Mouse (Mus musculus) CH12.LX (cell line): ENCODE results near the gene Dbx2. TPM values are rescaled to one million over a fixed set of nuclear protein-coding genes. Genes with fewer than 3 reads are reported as not detected.

Experiments
- DNase-seq: peaks from one replicate; pipeline ENCODE4 v3.0.0-alpha.2; 2013; ENCODE audit errors: extremely low read depth
- H3K27ac ChIP-seq: 2 replicates; pipeline ENCODE4 v1.5.1; 2012; ENCODE audit warnings: low read depth, mild to moderate bottlenecking, control low read depth, moderate library complexity; ENCODE audit not compliant: insufficient read depth
- H3K27me3 ChIP-seq: replicated peaks from 2 replicates; pipeline ENCODE3; 2012; ENCODE audit warnings: inconsistent platforms
- H3K36me3 ChIP-seq, 2 experiments: replicated peaks in 1 of 2; 2 replicates each; pipeline versions ENCODE3 to v1.6.1; 2012; ENCODE audit warnings: inconsistent platforms in 1 of 2, low read length in 1 of 2, mild to moderate bottlenecking in 1 of 2, mixed read lengths in 1 of 2, moderate library complexity in 1 of 2; ENCODE audit not compliant: control insufficient read depth in 1 of 2, insufficient read depth in 1 of 2
- H3K4me1 ChIP-seq, 2 experiments: 2 replicates each; pipeline ENCODE4 v1.6.1; 2012; ENCODE audit warnings: inconsistent platforms in 1 of 2, moderate library complexity in 1 of 2; ENCODE audit not compliant: insufficient read depth in 2 of 2, control insufficient read depth in 1 of 2
- H3K4me2 ChIP-seq: 2 replicates; pipeline ENCODE4 v1.6.1; 2012; ENCODE audit warnings: low read depth, mild to moderate bottlenecking, control low read depth; ENCODE audit not compliant: poor library complexity, insufficient read depth, severe bottlenecking
- H3K4me3 ChIP-seq, 3 experiments: fragments of 150-350 bp in 1 of 3; sonication (generic) in 1 of 3; replicated peaks in 1 of 3; 2 replicates each; pipeline versions ENCODE3 to v1.5.1; 2011 to 2012; ENCODE audit warnings: low read depth in 2 of 3, low read length in 2 of 3, mild to moderate bottlenecking in 2 of 3, moderate library complexity in 2 of 3, control low read depth in 1 of 3, improper control_type of control experiment in 1 of 3, inconsistent platforms in 1 of 3, mixed read lengths in 1 of 3; ENCODE audit not compliant: poor library complexity in 1 of 3
- H3K79me2 ChIP-seq: replicated peaks from 2 replicates; pipeline ENCODE4 v1.6.1; 2012; ENCODE audit warnings: mild to moderate bottlenecking, moderate library complexity; ENCODE audit not compliant: control insufficient read depth, poor library complexity, insufficient read depth, severe bottlenecking; ENCODE audit errors: extremely low read depth
- H3K9ac ChIP-seq: 2 replicates; pipeline ENCODE4 v1.6.1; 2012; ENCODE audit warnings: low read depth, mild to moderate bottlenecking, control low read depth, moderate library complexity; ENCODE audit not compliant: insufficient read depth
- H3K9me3 ChIP-seq: replicated peaks from 2 replicates; pipeline ENCODE3; 2012; ENCODE audit warnings: low read length, inconsistent platforms, mixed read lengths
- CHD2 ChIP-seq: IDR thresholded peaks from 2 replicates; pipeline ENCODE4 v1.6.1; 2011; ENCODE audit warnings: low read length, improper control_type of control experiment
- CTCF ChIP-seq, 2 experiments: IDR thresholded peaks in 1 of 2; conservative IDR thresholded peaks in 1 of 2; 2 replicates each; pipeline ENCODE4 v1.5.1; 2011 to 2012; ENCODE audit warnings: low read depth in 2 of 2, low read length in 2 of 2, improper control_type of control experiment in 1 of 2, inconsistent platforms in 1 of 2, mild to moderate bottlenecking in 1 of 2, moderate library complexity in 1 of 2
- E2F4 ChIP-seq: IDR thresholded peaks from 2 replicates; pipeline ENCODE4 v1.6.1; 2011; ENCODE audit warnings: low read depth, low read length, improper control_type of control experiment; ENCODE audit not compliant: insufficient replicate concordance
- ETS1 ChIP-seq: conservative IDR thresholded peaks from 2 replicates; pipeline ENCODE4 v1.6.1; 2012; ENCODE audit warnings: low read depth, mild to moderate bottlenecking, inconsistent platforms, low read length, improper control_type of control experiment, moderate library complexity
- GABPA ChIP-seq: IDR thresholded peaks from 2 replicates; pipeline ENCODE4 v1.6.1; 2012; ENCODE audit warnings: low read depth, low read length, improper control_type of control experiment, inconsistent platforms; ENCODE audit not compliant: insufficient replicate concordance
- IRF4 ChIP-seq: IDR thresholded peaks from 2 replicates; pipeline ENCODE4 v1.6.1; 2014; ENCODE audit warnings: low read depth, mild to moderate bottlenecking, inconsistent platforms, low read length, improper control_type of control experiment
- JUND ChIP-seq: conservative IDR thresholded peaks from 2 replicates; pipeline ENCODE4 v1.6.1; 2011; ENCODE audit warnings: low read depth, low read length, improper control_type of control experiment
- MAFK ChIP-seq: IDR thresholded peaks from 2 replicates; pipeline ENCODE4 v1.6.1; 2011; ENCODE audit warnings: low read length, improper control_type of control experiment; ENCODE audit not compliant: insufficient replicate concordance
- MAX ChIP-seq: IDR thresholded peaks from 2 replicates; pipeline ENCODE4 v1.6.1; 2011; ENCODE audit warnings: low read length, improper control_type of control experiment
- MAZ ChIP-seq: IDR thresholded peaks from 2 replicates; pipeline ENCODE4 v1.6.1; 2012; ENCODE audit warnings: low read depth, mild to moderate bottlenecking, inconsistent platforms, low read length, improper control_type of control experiment, moderate library complexity
- MEF2A ChIP-seq: IDR thresholded peaks from 2 replicates; pipeline ENCODE4 v1.6.1; 2014; ENCODE audit warnings: low read depth, mild to moderate bottlenecking, inconsistent platforms, low read length, improper control_type of control experiment, borderline replicate concordance
- MXI1 ChIP-seq: IDR thresholded peaks from 2 replicates; pipeline ENCODE4 v1.6.1; 2011; ENCODE audit warnings: mild to moderate bottlenecking, low read depth, low read length, improper control_type of control experiment
- MYC ChIP-seq: IDR thresholded peaks from 2 replicates; pipeline ENCODE4 v1.6.1; 2011; ENCODE audit warnings: low read depth, mild to moderate bottlenecking, improper control_type of control experiment, low read length
- NELFE ChIP-seq: IDR thresholded peaks from 2 replicates; pipeline ENCODE4 v1.6.1; 2011; ENCODE audit warnings: low read depth, low read length, improper control_type of control experiment
- PAX5 ChIP-seq: IDR thresholded peaks from 2 replicates; pipeline ENCODE4 v1.6.1; 2012; ENCODE audit warnings: low read length, inconsistent platforms, mixed read lengths
- POLR2AphosphoS2 ChIP-seq: IDR thresholded peaks from 2 replicates; pipeline ENCODE4 v1.6.1; 2011; ENCODE audit warnings: low read depth, low read length, improper control_type of control experiment
- RCOR1 ChIP-seq: conservative IDR thresholded peaks from 2 replicates; pipeline ENCODE4 v1.6.1; 2012; ENCODE audit warnings: low read depth, mild to moderate bottlenecking, inconsistent platforms, low read length, improper control_type of control experiment
- SIN3A ChIP-seq: IDR thresholded peaks from 2 replicates; pipeline ENCODE4 v1.6.1; 2012; ENCODE audit warnings: low read length, improper control_type of control experiment, inconsistent platforms
- SMC3 ChIP-seq: IDR thresholded peaks from 2 replicates; pipeline ENCODE4 v1.6.1; 2011; ENCODE audit warnings: low read depth, low read length, improper control_type of control experiment
- UBTF ChIP-seq: IDR thresholded peaks from 2 replicates; pipeline ENCODE4 v1.6.1; 2012; ENCODE audit warnings: low read depth, mild to moderate bottlenecking, inconsistent platforms, low read length, improper control_type of control experiment, moderate library complexity
- USF1 ChIP-seq: IDR thresholded peaks from 2 replicates; pipeline ENCODE4 v1.6.1; 2014; ENCODE audit warnings: low read depth, mild to moderate bottlenecking, inconsistent platforms, low read length, improper control_type of control experiment
- USF2 ChIP-seq: conservative IDR thresholded peaks from 2 replicates; pipeline ENCODE4 v1.6.1; 2011; ENCODE audit warnings: low read depth, low read length, improper control_type of control experiment
- ZKSCAN1 ChIP-seq: IDR thresholded peaks from 2 replicates; pipeline ENCODE4 v1.6.1; 2012; ENCODE audit warnings: low read depth, inconsistent platforms, low read length, improper control_type of control experiment, borderline replicate concordance
- ZNF384 ChIP-seq: IDR thresholded peaks from 2 replicates; pipeline ENCODE4 v1.6.1; 2012; ENCODE audit warnings: low read depth, low read length, improper control_type of control experiment, inconsistent platforms
- dilution Hi-C: fragments of 300-500 bp; cut with MboI; formaldehyde crosslinking; loops from 2 replicates; pipeline ENCODE4 v1.14.3; 2020; ENCODE audit warnings: low sequenced_read_pairs; ENCODE audit not compliant: extremely low pct_unique_long_range_greater_than_20kb, extremely low pct_ligation_motif_present
- in situ Hi-C: fragments of 300-500 bp; cut with MboI; formaldehyde crosslinking; loops from 3 replicates; pipeline ENCODE4 v1.14.3; 2019; ENCODE audit warnings: low sequenced_read_pairs, low pct_ligation_motif_present, low pct_unique_long_range_greater_than_20kb, mixed read lengths
- polyA plus RNA-seq: library from polyadenylated mRNA; unstranded; fragments of >175 nt; gene quantifications from 2 replicates; pipeline ENCODE4 v1.2.1, GENCODE M21; 2012; ENCODE audit warnings: low read depth; ENCODE audit not compliant: insufficient read length
- total RNA-seq, 2 experiments: library from RNA; depleted of rRNA; stranded (reverse); fragments of 300-350 nt in 1 of 2; fragments of >200 nt in 1 of 2; gene quantifications; 2 replicates each; pipeline ENCODE4 v1.2.3; 2012 to 2014

Gene Dbx2
- total and polyA plus RNA-seq, 3 experiments = 0.05 to 0.51 (median 0.47) TPM

- Histone ChIP-seq H3K79me2 (no peaks in the 10 kb centered on the region), H3K4me3 (no peak overlapping the region), H3K9me3 (no peaks in the 10 kb centered on the region), H3K27me3 (no peaks in the 10 kb centered on the region)
- dilution Hi-C loops = no loop called here
- in situ Hi-C loops = no loop called here
- no peak for TF ChIP-seq ZKSCAN1
- no peak for TF ChIP-seq CTCF (conservative IDR thresholded peaks at IDR 0.05 in 1 of 2, IDR thresholded peaks at IDR 0.05 in 1 of 2; ENCODE audit: low read depth in 2 of 2, low read length in 2 of 2)
- no peak for TF ChIP-seq E2F4
- no peak for TF ChIP-seq MYC
- no peak for TF ChIP-seq MAZ
- no peak for TF ChIP-seq CHD2
- TF ChIP-seq PAX5 = no peak
- TF ChIP-seq MAX = no peak
- no peak for TF ChIP-seq JUND
- no peak for TF ChIP-seq RCOR1
- TF ChIP-seq NELFE = no peak
- no peak for TF ChIP-seq GABPA
- no peak for TF ChIP-seq USF2
- TF ChIP-seq USF1 = no peak
- TF ChIP-seq SMC3 = no peak
- TF ChIP-seq POLR2AphosphoS2 = no peak
- TF ChIP-seq UBTF = no peak
- TF ChIP-seq, all 38 proteins: peak for 0
- Histone ChIP-seq H3K27ac (no peak overlapping the region), H3K36me3 (no peaks in the 10 kb centered on the region), H3K9ac (no peak overlapping the region), H3K4me2 (no peak overlapping the region), H3K4me1 (no peaks in the 10 kb centered on the region)
- no peak for DNase-seq
Measured at GRCm38 (mm10) chr15:95654211-95654897, 1.4 kb downstream of the Dbx2 start.

GRCm38 (mm10) chr15:95653812-95654210 lies 1.9 kb downstream of the Dbx2 start:
- Histone ChIP-seq H3K79me2 (no peaks in the 10 kb centered on the region), H3K36me3 (no peaks in the 10 kb centered on the region), H3K4me2 (no peak overlapping the region), H3K27me3 (no peaks in the 10 kb centered on the region), H3K9me3 (no peaks in the 10 kb centered on the region), H3K27ac (no peak overlapping the region), H3K9ac (no peak overlapping the region), H3K4me3 (no peak overlapping the region), H3K4me1 (no peaks in the 10 kb centered on the region)
- dilution Hi-C loops (no loop called here), in situ Hi-C loops (no loop called here)
- DNase-seq = no peak
- TF ChIP-seq SIN3A (no peak), MEF2A (no peak), MAX (no peak), JUND (no peak), ZNF384 (no peak), GABPA (no peak), IRF4 (no peak), MAFK (no peak), SMC3 (no peak), E2F4 (no peak), ETS1 (no peak), CTCF (conservative IDR thresholded peaks at IDR 0.05 in 1 of 2, IDR thresholded peaks at IDR 0.05 in 1 of 2; ENCODE audit: low read depth in 2 of 2, low read length in 2 of 2) (no peak), RCOR1 (no peak), MXI1 (no peak)
